Mouse (Mus musculus) spleen, adult 12 weeks (tissue): ENCODE results near the gene Enah.

Source experiments
- DNase-seq: peaks from one replicate; pipeline ENCODE4 v3.0.0; 2022; ENCODE audit warnings: low spot score

Enah gene

DNA sequence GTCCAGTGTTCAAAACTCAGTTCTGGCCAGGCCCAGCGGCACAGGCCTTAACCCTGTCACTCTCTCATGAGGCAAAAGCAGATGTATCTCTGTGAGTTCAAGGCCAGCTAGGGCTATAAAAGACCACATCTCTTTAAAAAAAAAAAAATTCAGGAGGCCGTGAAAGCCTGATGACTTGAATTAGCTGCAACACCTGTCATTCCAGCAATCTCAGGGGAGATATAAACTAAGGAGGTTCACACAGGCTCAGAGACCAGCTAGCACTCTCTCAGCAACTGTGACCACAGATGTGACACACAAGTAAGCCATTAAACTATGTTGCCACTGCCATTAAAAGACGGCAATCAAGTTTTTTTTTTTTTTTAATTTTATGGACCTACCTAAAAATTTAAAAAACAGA is 56.0 kb downstream of the Enah start:
- no peak for DNase-seq

DNA sequence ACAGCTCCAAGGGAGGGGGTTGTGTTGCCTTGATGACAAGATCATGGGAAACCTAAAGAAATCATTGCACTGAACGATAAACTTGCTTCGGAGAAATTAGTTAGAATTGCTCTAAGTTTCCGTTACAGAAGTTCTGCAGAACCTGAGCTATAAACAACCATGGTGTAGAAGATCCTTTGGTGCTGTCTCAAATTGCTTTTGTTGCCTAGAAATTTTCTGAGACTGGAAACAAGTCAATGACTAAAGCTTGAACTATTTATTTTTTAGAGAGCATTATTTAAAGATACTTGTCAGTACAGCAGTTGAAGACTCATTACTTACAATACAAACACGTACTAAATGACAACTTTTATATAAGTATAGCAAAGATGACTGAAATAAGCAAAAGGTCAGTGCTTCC is 56.4 kb downstream of the Enah start:
- DNase-seq: no peak

DNA sequence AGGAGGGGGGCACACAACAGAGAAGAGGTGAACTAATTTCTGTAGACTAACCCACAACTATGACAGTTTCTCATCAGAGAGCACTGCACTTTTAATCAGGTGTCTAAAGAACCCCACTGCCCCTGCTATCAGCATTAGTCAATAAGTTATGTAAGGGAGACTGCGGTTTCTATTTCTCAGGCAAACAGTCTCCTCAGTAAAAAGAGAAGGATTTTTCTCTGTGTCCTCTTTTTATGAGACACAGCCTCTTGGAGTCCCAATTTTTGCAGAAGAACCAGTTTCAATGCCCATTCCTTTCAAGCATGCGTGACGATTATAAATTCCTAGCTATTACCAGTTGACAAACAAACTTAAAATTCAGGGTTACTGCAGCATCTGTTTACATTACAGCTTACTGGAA is 59.4 kb downstream of the Enah start:
- DNase-seq: no peak

DNA sequence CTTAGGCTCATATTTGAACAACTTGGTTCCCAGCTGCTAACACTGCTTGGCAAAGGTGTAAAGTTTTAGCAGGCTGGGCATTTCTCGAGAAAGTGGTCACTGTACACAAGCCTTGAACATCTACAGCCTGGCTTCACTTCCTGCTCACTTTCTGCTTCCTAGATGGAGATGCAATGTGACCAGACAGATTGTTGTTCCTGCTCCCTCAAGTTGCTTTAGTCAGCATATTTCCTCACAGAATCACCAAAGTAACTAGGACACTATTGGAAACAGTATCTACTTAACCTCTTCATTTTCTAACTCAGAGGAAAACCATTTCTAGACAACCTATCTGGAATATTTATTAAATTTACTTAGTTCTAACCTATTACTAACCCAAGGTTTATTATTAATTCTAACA is 61.4 kb downstream of the Enah start:
- no peak for DNase-seq

DNA sequence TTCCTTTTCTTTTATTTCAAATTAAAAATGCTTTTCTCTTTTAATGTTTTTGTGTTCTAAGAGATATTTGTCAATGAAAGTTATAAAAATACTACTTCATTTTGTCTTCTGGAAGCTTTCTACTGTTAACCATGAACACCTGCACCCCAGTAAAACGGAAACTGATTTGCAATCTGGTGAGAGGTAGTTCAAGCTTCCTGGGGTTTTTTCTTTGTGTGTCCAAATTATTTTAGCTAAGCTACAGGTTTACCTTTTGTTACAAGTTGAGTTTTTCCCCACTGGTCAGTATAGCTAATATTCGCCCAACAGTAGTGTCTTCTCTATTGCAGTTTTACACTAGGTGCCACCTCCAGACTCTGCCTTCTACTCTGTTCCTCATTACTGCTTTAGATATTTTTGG is 62.1 kb downstream of the Enah start:
- DNase-seq: no peak

DNA sequence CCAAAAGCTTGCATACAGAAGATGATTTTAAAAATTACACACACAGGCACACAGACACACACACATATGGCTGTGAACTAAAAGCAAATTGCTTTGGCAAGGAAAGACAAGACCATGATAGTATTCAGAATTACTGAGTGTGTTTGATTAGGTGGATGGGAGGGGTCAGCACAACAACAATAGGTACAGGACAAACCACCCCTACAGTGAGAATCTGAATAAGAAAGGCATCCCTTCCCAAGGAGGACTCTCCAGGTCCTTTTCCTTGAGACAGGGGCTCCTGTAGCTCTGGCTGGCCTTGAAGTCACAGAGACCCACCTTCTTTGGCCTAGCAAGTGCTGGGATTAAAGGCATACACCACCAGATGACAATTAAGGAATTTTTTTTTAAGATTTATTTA is 66.2 kb downstream of the Enah start:
- DNase-seq: no peak

DNA sequence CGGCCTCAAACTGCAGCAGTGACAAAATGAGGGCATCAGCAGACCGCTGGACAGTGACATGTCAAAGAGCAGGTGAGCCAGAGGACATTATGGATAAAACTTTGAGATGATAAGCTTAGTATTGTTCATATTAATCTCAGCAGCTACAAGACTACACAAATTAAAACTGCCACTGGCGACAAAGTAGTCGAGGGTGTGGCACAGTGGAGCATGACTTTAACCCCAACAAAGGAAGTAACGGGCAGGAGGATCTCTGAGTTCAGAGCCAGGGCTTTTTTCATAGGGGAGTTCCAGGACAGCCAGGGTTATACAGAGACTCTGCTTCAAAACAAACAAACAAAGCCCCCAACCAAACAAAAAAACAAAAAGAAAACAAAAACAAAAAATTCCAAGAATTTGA is 68.5 kb downstream of the Enah start:
- DNase-seq: no peak

DNA sequence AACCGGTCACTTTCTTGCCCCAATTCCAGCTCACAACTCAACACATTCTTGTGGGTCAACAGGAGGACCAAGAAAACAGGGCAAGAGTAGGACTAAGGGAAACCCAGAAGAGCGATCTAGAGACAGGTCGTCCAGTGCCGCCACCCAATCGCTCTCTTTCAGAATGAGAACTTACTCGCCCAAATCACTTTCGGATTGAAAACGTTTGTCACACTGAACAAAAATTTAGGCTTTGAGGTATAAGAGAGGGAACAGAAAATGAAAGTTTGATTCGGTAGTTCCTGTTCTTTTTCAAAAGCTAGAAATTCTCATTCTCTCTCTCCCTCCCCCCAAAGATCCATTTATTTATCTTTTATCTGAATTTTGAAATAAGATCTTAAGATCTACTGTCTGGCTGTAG is 69.1 kb downstream of the Enah start:
- no peak for DNase-seq

DNA sequence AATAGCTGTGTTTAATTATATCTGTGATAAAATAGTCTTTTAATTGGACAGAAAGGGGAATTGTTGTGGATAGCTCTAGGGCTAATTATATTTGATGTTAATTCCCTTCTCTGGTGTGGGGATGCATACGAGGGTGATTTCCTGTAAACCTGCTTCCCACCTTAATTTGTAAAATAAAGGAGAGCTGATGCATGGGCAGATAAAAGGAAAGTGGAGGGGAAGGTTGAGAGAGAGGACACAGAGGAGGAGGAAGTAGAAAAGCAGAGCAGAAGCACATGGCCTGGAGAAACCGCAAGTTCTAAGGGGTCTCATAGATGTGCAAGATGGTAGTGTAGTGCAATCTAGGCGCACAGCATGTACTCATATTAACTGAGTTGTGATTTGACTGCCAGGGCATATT is 71.6 kb downstream of the Enah start:
- no peak for DNase-seq

DNA sequence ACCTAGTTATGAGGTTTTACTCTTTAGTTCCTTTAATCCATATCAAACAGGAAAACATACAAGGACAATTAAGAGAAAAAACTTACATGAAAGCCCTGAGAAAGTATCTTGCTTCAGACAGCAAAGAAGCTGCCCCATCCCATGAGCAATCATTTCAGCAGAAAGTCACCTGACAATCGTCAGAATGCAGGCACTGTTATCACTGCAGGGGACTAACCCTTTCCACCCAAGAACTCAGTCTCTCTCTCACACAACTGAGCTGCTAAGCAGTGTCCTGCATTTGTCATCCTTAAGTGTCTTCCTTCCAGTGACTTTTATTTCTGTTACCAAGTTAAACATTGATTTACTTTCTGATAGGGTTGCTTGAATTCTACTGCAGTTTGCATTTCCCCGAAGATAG is 82.7 kb downstream of the Enah start:
- no peak for DNase-seq

DNA sequence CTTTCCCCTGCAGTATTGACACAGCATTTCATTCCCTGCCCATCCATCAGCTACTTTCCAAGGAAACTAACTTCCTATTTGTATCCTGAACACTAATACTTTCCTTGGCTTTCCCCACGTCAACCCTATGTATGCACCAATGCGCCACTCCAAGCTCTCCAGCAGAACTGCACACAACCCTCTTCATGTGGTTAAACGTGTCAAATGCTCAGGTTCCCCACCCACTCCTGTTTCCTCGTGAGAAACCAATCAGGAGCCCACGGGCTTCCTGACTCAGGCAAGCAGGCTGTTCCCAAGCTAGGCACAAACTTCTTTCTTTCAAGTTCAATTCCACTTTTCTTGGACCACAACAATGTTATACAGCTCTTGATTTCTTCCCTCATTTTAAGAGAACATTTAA is 91.4 kb downstream of the Enah start:
- DNase-seq: no peak

DNA sequence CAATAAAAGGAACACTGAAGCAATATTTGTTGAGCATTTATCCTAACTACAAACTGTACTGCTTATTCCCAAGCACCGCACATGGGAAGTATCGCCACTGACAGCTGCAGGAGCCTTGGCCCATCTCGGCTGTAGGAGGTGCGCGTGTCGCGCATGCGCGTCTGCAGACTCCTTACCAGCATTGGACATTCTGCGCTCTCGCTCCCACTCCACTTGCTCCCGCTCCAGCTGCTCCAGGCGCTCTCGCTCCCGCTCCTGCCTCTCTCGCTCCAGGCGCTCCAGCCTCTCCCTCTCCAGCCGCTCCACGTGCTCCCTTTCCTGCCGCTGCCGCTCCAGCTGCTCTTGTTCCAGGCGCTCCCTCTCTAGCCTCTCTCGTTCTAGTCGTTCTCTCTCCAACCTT is 96.4 kb downstream of the Enah start:
- DNase-seq: no peak

DNA sequence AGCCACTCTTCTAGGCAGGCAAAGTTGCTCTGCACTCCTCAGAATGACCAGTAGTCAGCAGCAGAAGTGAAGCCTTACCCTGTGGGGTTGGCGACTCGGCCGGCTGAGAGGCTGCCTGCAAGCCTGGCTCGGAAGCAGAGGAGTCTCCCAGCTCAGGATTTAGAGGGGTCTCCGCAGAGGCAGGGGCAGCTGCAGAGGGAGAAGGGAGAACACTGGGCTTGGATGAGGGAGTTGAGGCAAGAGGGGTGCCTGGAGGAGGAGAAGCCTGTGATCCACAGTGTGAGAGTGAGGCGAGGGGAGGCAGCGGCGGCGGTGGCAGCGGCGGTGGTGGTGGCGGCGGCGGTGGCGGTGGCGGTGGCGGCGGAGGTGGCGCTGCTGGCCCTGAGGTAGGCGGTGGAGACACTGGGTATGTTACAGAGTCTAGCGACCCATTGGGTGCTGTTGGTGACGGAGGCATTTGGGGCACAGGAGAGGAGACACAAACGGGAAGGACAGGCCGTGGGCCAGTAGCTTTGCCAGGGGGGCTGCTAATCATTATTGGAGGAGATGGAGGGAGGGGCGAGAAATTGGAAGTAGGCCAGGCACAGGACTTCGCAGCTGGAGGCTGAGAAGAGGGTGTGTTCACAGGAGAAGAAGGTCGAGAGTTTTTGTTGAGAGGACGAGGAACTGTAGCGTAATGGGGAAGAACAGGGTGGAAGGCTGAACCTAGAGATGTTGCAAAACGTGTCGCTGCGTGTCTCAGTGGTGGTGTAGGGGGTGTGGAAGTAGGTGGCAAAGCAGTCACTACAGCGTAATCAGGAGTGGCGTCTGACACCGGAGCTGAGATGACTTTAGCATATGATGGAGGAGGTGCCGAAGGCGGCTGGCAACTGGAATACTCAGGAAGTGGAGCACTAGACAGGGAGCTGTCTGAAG is 98.0 kb downstream of the Enah start:
- peak; percentile 1 for DNase-seq

DNA sequence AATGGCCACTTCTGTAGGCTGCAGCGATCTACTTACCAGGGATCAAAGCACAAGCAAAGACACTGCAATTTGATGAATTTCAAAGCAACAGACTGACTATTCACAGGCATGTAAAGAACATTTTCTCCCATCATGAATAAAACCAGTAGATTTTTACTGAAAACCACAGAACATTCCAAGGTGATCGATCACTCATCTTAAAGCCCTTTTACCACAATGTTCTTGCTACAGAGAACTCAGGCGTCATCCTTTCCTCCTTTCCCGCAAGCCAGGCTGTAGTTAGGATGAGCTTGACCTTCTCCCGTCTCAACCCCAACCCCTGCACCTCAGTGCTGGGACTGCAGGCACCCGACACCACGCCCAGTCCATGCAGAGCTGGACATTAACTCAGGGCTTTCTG is 107.9 kb downstream of the Enah start:
- DNase-seq: no peak

DNA sequence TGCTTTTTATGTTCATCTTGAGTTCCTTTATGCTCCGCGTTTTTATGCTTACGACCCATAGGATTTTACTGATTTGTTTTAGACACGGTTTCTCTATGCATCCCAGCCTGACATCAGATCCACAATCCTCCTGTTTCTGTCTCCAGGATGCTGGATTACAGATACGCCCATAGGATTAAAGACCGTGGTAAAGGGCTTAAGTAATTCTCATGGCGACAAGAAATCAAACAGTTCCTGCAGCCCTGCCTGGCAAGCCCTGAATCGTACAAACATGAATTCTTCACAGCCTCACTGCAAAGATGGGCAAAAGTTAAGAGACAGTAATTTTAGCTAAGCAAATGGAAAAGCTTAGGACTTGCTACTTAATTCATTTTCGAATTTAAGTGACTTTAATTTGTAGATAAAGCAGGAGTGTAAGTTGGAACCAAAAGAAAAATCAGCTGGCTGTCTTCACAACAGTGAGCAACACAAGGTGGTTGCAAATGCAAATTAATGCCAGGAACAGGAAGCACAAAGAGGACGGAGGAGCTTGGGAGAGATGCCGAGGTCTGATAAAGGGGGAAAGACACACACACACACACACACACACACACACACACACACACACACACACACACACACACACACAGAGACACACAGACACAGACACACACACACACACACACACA is 118.0 kb downstream of the Enah start:
- no peak for DNase-seq

DNA sequence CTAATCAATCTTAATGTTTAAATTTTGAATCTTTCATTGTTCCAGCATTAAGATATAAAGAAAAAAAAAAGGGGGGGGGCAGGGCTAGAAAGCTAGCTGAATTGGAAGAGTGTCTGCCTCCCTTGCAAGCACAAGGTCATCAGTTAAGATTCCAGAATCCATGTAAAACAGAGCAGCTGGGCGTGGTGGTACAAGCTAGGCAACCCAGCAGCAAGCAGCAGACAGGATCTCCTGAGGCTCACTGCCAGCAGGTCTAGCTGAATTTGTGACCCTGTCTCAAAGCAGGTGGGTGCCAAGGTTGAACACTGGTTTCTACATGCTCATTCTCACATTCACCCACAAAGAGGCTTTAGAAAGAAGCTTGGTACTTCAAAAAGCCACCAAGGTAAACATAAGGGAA is 118.9 kb downstream of the Enah start:
- no peak for DNase-seq

DNA sequence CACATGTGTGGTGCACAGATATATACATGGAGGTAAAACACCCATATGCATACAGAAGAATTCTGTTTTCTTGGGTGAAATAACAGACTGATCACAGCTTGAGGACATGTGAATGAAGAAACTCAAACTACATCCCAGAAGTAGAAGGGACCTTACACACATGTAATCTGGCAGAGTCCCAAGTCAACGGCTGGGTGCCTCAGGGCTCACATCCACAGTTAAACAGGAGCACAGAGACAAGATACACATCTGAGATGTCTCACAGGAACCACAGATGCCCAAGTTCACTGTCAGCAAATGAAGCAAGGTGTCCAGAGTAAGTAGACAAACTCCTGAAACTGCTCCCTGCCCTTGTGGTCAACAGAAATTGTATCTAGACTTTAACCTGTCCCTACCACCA is 120.8 kb downstream of the Enah start:
- DNase-seq: no peak

DNA sequence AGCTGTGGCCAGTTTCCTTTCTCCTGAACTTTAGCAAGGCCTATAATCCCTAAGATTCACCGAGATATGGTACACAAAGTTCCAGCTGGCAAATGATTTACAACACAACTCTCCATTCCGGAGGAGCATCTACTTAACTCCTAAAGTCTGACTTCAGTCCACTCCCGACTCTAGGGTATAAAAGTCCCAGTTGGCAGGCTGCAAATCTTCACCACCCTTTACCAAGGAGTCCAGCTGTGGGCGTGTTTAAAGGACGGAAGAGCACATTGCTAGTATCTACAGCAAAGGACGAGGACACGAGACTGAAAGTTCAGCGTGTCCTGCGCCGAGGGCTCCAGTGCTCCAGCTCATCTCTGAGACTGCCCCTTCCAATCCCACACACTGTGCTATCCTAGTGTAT is 122.8 kb downstream of the Enah start:
- no peak for DNase-seq

DNA sequence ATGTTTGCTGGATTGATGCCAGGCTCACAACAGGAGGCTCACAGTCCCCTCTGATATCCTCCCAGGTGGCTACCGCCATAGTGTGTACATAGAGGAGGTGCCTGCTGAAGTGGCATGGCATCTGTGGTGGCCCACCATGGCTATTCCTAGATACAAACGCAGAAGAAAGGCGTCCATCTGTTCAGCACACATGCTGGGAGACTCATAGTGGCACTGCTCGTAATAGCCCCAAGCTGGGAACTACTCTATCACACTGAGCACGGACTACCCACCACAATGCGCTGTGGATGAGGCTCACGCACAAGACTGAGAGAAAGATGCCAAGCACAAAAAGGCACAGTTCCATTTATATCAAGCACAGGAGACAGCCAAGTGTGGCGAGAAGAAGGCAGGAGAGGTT is 126.1 kb downstream of the Enah start:
- no peak for DNase-seq

DNA sequence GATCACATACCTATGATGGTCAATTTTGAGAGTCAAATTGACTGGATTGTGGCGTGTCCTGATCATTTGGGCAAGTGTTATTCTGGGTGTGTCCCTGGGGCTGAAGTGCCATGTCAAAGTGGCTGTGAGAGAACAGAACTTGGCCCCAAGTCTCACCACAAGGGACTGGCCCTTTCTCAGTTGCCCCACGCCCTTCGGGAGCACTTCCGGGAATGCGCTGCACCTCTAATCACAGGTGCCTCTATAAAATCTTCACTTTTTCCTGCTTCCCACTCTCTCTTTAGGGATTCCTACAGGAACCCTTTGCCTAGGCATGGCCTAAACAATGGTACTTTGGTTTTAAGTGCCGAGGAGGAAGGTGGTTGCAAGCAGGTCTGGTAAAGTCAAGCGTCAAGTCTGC is 130.1 kb downstream of the Enah start:
- DNase-seq: no peak

DNA sequence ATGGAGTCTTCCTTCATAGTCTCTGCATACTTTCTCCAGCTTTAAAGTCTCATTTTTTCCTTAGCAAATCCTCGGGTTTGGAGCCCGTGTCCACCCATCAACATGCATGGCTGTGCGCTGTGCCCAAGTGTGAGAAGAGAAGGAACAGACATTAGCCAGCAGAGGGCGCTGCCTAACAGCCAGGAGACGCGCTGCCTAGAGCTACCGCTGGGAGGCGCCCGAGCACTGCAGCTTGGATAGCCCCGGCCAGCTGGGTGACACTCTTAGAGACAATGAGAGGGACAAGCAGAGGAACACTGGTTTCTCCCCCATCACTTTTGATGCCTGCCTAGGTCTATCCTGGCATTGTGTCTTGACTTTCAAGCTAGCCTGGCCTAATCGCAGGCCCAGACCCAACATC is 131.0 kb downstream of the Enah start:
- DNase-seq: peak; percentile 79

DNA sequence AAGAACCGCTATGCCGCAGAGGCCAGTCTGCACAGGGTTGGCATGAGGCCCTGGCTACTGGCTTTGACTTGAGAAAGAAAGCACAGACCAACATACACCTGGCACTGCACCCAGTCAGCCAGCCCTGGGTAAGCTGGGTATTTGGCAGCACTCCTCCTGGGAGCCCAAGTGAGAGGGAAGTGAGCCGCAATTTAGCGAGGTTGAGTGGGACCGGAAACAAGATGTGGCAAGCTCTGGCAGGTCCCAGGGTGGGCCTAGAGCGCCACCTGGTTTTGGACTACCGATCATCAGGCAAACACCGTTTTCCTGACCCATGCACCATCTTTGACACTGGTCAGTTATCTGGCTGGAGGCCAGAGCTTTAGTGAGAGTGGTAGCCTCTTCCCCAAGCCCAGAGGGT is 138.3 kb downstream of the Enah start:
- peak; percentile 57 for DNase-seq

DNA sequence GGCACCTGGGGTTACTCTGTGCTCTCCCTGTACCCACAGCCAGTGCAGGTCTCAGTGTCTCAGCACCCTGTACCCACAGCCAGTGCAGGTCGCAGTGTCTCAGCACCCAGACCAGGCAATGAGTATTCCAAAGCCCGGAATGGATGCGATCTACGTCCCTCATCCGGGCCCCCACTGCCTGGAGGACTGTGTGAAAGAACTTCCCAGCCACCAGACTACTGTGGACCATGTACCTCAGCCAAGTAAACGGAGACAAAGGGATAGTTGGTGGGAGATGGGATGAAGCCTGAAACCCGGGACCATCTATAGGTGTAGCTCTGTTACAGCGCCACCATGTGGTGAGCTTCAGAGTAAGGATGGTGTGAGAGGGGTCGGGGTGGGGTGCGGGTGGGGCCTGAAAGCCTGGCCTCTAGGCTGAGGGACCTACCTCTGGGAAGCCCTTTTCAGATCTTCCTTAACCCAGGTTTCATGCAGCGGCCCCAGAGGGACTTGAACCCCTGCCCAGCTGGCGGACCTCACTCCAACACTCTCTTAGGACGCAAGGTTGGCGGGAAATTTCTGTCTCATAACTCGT is 139.0 kb downstream of the Enah start:
- DNase-seq: no peak
